Mouse (Mus musculus): ENCODE measurements at regions not wholly inside any gene's neighbourhood (a gene's known extent, or its start where the extent isn't known, plus 50 kb on each side); places are given as distances from the start of the nearest gene placed in this dataset.

DNA sequence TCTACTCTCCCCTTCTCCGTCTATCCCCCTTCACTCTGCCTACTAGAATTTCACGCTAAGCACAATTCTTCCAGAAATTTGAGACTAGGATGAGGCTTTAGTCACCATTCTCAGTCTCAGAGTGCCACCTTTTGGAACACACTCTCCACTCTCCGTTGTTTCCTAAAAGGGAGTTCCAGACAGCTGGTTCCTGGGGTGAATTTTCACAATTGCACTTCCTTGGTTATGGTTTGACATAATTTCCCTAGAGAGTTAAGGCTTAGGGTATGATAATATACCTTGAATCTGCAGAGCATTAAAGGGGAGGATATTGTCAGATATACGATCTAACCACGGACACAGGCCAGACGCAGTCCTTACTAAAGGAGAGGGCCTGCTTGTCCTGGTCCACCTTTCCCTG, 444.8 kb downstream of the Ets1 start:
- TF ChIP-seq CTCF (conservative IDR thresholded peaks at IDR 0.05; ENCODE audit: low read length), result no peak
- TF ChIP-seq POU5F1 (IDR thresholded peaks at IDR 0.05; ENCODE audit: borderline replicate concordance, low read length), result no peak
- TF ChIP-seq NANOG (IDR thresholded peaks at IDR 0.05; ENCODE audit: borderline replicate concordance, low read length), result no peak
